Mouse (Mus musculus) myocyte (in vitro differentiated cells): ENCODE results near the gene Abhd12.

ENCODE experiments used
- CEBPB ChIP-seq: IDR thresholded peaks from 2 replicates; pipeline ENCODE4 v1.6.1; 2011; ENCODE audit warnings: mild to moderate bottlenecking, moderate library complexity; ENCODE audit not compliant: poor library complexity, insufficient read depth, severe bottlenecking
- E2F4 ChIP-seq: IDR thresholded peaks from one replicate; pipeline ENCODE4 v1.6.1; 2011; ENCODE audit warnings: mild to moderate bottlenecking, control low read depth, moderate library complexity; ENCODE audit not compliant: insufficient read depth
- MAX ChIP-seq: IDR thresholded peaks from one replicate; pipeline ENCODE4 v1.6.1; 2011; ENCODE audit warnings: low read depth, mild to moderate bottlenecking, control low read depth
- MYOD1 ChIP-seq, 3 experiments: IDR thresholded peaks; one replicate each; pipeline ENCODE4 v1.6.1; 2011; ENCODE audit warnings: control low read depth in 2 of 3, low read depth in 2 of 3, mild to moderate bottlenecking in 2 of 3, moderate library complexity in 1 of 3; ENCODE audit not compliant: insufficient read length in 2 of 3, control insufficient read depth in 1 of 3
- MYOG ChIP-seq, 3 experiments: IDR thresholded peaks; one replicate each; pipeline ENCODE4 v1.6.1; 2011; ENCODE audit warnings: control low read depth in 2 of 3, low read depth in 2 of 3, mild to moderate bottlenecking in 2 of 3; ENCODE audit not compliant: insufficient read length in 2 of 3, control insufficient read depth in 1 of 3, insufficient read depth in 1 of 3
- POLR2A ChIP-seq: IDR thresholded peaks from one replicate; pipeline ENCODE4 v1.6.1; 2011; ENCODE audit warnings: low read depth, mild to moderate bottlenecking, control low read depth, moderate library complexity; ENCODE audit not compliant: insufficient read length
- POLR2AphosphoS2 ChIP-seq: IDR thresholded peaks from one replicate; pipeline ENCODE4 v1.6.1; 2011; ENCODE audit warnings: low read depth, control low read depth; ENCODE audit not compliant: insufficient read length
- REST ChIP-seq: IDR thresholded peaks from one replicate; pipeline ENCODE4 v1.6.1; 2011; ENCODE audit warnings: mild to moderate bottlenecking, control low read depth, moderate library complexity; ENCODE audit not compliant: insufficient read depth, insufficient read length
- SRF ChIP-seq: IDR thresholded peaks from one replicate; pipeline ENCODE4 v1.6.1; 2011; ENCODE audit warnings: low read depth; ENCODE audit not compliant: control insufficient read depth, insufficient read length
- TCF12 ChIP-seq: IDR thresholded peaks from one replicate; pipeline ENCODE4 v1.6.1; 2011; ENCODE audit warnings: mild to moderate bottlenecking, control low read depth; ENCODE audit not compliant: poor library complexity, insufficient read depth, severe bottlenecking
- TCF3 ChIP-seq: IDR thresholded peaks from one replicate; pipeline ENCODE4 v1.6.1; 2011; ENCODE audit warnings: low read depth, control low read depth; ENCODE audit not compliant: insufficient read length
- USF1 ChIP-seq: IDR thresholded peaks from one replicate; pipeline ENCODE4 v1.6.1; 2011; ENCODE audit warnings: low read depth, mild to moderate bottlenecking, control low read depth, moderate library complexity

- TF ChIP-seq USF1: no peak
- no peak for TF ChIP-seq MYOD1 (IDR thresholded peaks at IDR 0.05; ENCODE audit: control insufficient read depth in 1 of 3, insufficient read length in 2 of 3, low read depth in 2 of 3)
- no peak for TF ChIP-seq TCF3
- no peak for TF ChIP-seq CEBPB
- no peak for TF ChIP-seq POLR2A
- no peak for TF ChIP-seq POLR2AphosphoS2
- no peak for TF ChIP-seq E2F4
- TF ChIP-seq MAX: no peak
- no peak for TF ChIP-seq SRF
- TF ChIP-seq TCF12: no peak
- no peak for TF ChIP-seq MYOG (IDR thresholded peaks at IDR 0.05; ENCODE audit: control insufficient read depth in 1 of 3, insufficient read depth in 1 of 3, insufficient read length in 2 of 3, low read depth in 2 of 3)
- TF ChIP-seq REST: no peak
These were observed 44.2 kb upstream of the Abhd12 start for GRCm38 (mm10) chr2:150948786-150949185.
